Comparison of ENCODE assay signal across 11 mouse cellular contexts in the genomic region with DNA sequence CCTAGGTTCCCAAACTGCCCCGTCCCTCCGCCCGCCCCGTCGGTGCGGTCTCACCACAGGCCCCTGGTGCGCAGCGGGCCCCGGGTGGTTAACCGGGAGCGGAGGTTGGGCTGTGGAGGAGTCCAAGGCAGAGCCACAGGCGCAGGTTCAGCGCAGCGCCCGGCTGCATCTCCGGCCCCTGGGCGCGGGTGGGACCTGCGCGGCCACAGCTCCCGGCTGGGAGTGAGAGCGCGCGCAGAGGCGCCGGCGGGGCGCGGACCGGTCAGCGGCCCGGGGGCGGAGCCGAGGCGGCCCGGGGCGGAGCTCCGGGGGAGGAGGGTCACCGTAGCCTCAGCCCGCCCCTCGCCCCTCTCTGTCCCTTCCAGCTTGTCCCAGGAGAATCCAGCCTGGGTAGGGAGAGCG. TPM values are rescaled to one million over a fixed set of nuclear protein-coding genes. Genes with fewer than 3 reads are reported as not detected.
DNase-seq lines count a peak whose midpoint lies in the region; ATAC-seq and TF ChIP-seq lines count a peak whose summit lies in the region.
"Not testable (repeated sequence)": the region's sequence is repeated elsewhere in the genome, so short reads cannot be mapped to it uniquely, and the experiment has no call there.
"Had no signal": no experiment of that assay in that cellular context is flagged by ENCODE, and none has a peak within 500 bp of the region (broad histone marks: within the 10 kb centered on the region; RNA-seq: fewer than 3 reads in every experiment).

No protein-coding gene starts in this region.

- H3K4me1 ChIP-seq in ES-Bruce4 (ENCODE audit: control insufficient read depth, insufficient read depth, low read length); hindbrain, embryonic 12.5 days; liver, postnatal 0 days (ENCODE audit: insufficient read depth); stomach, postnatal 0 days (replicated peaks; ENCODE audit: control insufficient read depth, insufficient read depth): not testable (repeated sequence)
- peaks cover 11% of the 10 kb centered on the region for H3K4me1 ChIP-seq in midbrain, embryonic 15.5 days

- peak overlapping the region; percentile 65 for H3K4me2 ChIP-seq in hindbrain, embryonic 12.5 days (replicated peaks)
- H3K4me2 ChIP-seq in liver, postnatal 0 days (ENCODE audit: low read depth, low read length): peak overlapping the region; percentile 72
- peak overlapping the region; percentile 67 for H3K4me2 ChIP-seq in midbrain, embryonic 15.5 days
- H3K4me2 ChIP-seq in stomach, postnatal 0 days (replicated peaks; ENCODE audit: low read depth): peak overlapping the region; percentile 68

- H3K27me3 ChIP-seq in ES-Bruce4 (ENCODE audit: control insufficient read depth, insufficient read depth, low read length, poor library complexity, severe bottlenecking); stomach, postnatal 0 days (ENCODE audit: control insufficient read depth, insufficient read depth, low read length): not testable (repeated sequence)
- H3K27me3 ChIP-seq in hindbrain, embryonic 12.5 days: peaks cover 56% of the 10 kb centered on the region
- H3K27me3 ChIP-seq in liver, postnatal 0 days (ENCODE audit: insufficient read depth, low read length): peaks cover 20% of the 10 kb centered on the region; the same call in 1 of the 2 replicates
- peaks cover 32% of the 10 kb centered on the region for H3K27me3 ChIP-seq in midbrain, embryonic 15.5 days (replicated peaks)

- H3K4me3 ChIP-seq in ES-Bruce4 (ENCODE audit: low read depth, low read length): peak overlapping the region; percentile 70
- H3K4me3 ChIP-seq in hindbrain, embryonic 12.5 days: peak overlapping the region; percentile 41
- H3K4me3 ChIP-seq in liver, postnatal 0 days (ENCODE audit: low read depth, low read length): peak overlapping the region; percentile 48
- peak overlapping the region; percentile 41 for H3K4me3 ChIP-seq in midbrain, embryonic 15.5 days
- peak overlapping the region; percentile 45 for H3K4me3 ChIP-seq in stomach, postnatal 0 days (ENCODE audit: low read depth, low read length)

- not testable (repeated sequence) for H3K36me3 ChIP-seq in ES-Bruce4 (ENCODE audit: control insufficient read depth, insufficient read depth, low read length, poor library complexity, severe bottlenecking); hindbrain, embryonic 12.5 days; liver, postnatal 0 days (replicated peaks; ENCODE audit: insufficient read depth, low read length); midbrain, embryonic 15.5 days (replicated peaks); stomach, postnatal 0 days (ENCODE audit: control insufficient read depth, insufficient read depth, low read length)

- 3% methylated on average over 23 of the region's 42 CpGs for WGBS in hindbrain, embryonic 12.5 days
- 0% methylated on average over 17 of the region's 42 CpGs for WGBS in liver, postnatal 0 days (ENCODE audit: insufficient replicate concordance)
- WGBS in midbrain, embryonic 15.5 days: 2% methylated on average over 35 of the region's 42 CpGs
- WGBS in stomach, postnatal 0 days: 2% methylated on average over 33 of the region's 42 CpGs

- TF ChIP-seq CTCF in ES-Bruce4 (IDR thresholded peaks at IDR 0.05; ENCODE audit: low read depth, low read length); liver, postnatal 0 days (IDR thresholded peaks at IDR 0.05; ENCODE audit: low read depth); stomach, postnatal 0 days (IDR thresholded peaks at IDR 0.05; ENCODE audit: low read depth): not testable (repeated sequence)

- not testable (repeated sequence) for TF ChIP-seq POLR2A in ES-Bruce4 (IDR thresholded peaks at IDR 0.05; ENCODE audit: insufficient read depth, low read length)

- H3K27ac ChIP-seq in ES-Bruce4 (ENCODE audit: insufficient read depth, low read length); hindbrain, embryonic 12.5 days; liver, postnatal 0 days (ENCODE audit: low read depth); midbrain, embryonic 15.5 days; stomach, postnatal 0 days (replicated peaks): not testable (repeated sequence)

- peak; percentile 48 for ATAC-seq in granulocyte monocyte progenitor cell, adult 5-6 weeks (replicated peaks; ENCODE audit: poor library complexity, severe bottlenecking)
- ATAC-seq in hindbrain, embryonic 12.5 days (ENCODE audit: low FRiP score): not testable (repeated sequence)
- peak; percentile 64 for ATAC-seq in liver, postnatal 0 days
- peak; percentile 58; the same call in 1 of the 2 replicates for ATAC-seq in midbrain, embryonic 15.5 days (replicated peaks)
- ATAC-seq in stomach, postnatal 0 days (ENCODE audit: low FRiP score, low TSS enrichment): peak; percentile 78

- H3K9me3 ChIP-seq in ES-Bruce4 (replicated peaks; ENCODE audit: control insufficient read depth, insufficient read depth, low read length, poor library complexity, severe bottlenecking); hindbrain, embryonic 12.5 days (replicated peaks); liver, postnatal 0 days (ENCODE audit: low read length); midbrain, embryonic 15.5 days; stomach, postnatal 0 days (ENCODE audit: control insufficient read depth, low read length): not testable (repeated sequence)

- H3K9ac ChIP-seq in ES-Bruce4 (ENCODE audit: low read depth, poor library complexity, severe bottlenecking): peak overlapping the region; percentile 81
- H3K9ac ChIP-seq in hindbrain, embryonic 12.5 days; liver, postnatal 0 days (replicated peaks): not testable (repeated sequence)
- peak overlapping the region; percentile 17; the same call in 1 of the 2 replicates for H3K9ac ChIP-seq in midbrain, embryonic 15.5 days
- 0 out of 2 replicates have a peak overlapping the region, but pooled peaks have one; percentile 18 for H3K9ac ChIP-seq in stomach, postnatal 0 days (ENCODE audit: low read length)

- not testable (repeated sequence) for TF ChIP-seq EP300 in ES-Bruce4 (IDR thresholded peaks at IDR 0.05; ENCODE audit: insufficient read depth, low read depth, low read length); liver, postnatal 0 days (IDR thresholded peaks at IDR 0.05; ENCODE audit: low read depth); stomach, postnatal 0 days (optimal IDR thresholded peaks at IDR 0.05)

- DNase-seq in embryo, embryonic 11 days: peak; percentile 68
- DNase-seq in kidney, postnatal 25 days: peak; percentile 11 to 42
- DNase-seq in liver, postnatal 0 days: peak; percentile 32
- peak; percentile 49 for DNase-seq in stomach, postnatal 0 days (ENCODE audit: low spot score)

RNA-seq across cellular contexts. Expression of gene Olfr1373, which starts 22.6 kb away (rescaled TPM):
- not detected in 2 replicates for polyA plus RNA-seq in ES-Bruce4 (2011; ENCODE audit: insufficient read depth, insufficient read length, low read depth, missing spikeins)
- not detected in 2 replicates for total RNA-seq in granulocyte monocyte progenitor cell, adult 5-6 weeks (2014; fragmentation: Nextera tagmentation)
- not detected in 2 replicates for total RNA-seq in granulocyte monocyte progenitor cell, adult 5-6 weeks (2017)
- polyA plus RNA-seq in hindbrain, embryonic 12.5 days (2016; fragmentation: Nextera tagmentation; extraction: Ambion mirVana): not detected in 2 replicates
- polyA plus RNA-seq in liver, postnatal 0 days (2015; fragmentation: Nextera tagmentation; extraction: Ambion mirVana): not detected in 2 replicates
- not detected in 2 replicates for polyA plus RNA-seq in midbrain, embryonic 15.5 days (2015; fragmentation: Nextera tagmentation; extraction: Ambion mirVana)
- polyA plus RNA-seq in stomach, postnatal 0 days (2015; fragmentation: Nextera tagmentation; extraction: Ambion mirVana): not detected in 2 replicates
- total RNA-seq: gastrocnemius, postnatal 25 days; layer of hippocampus, postnatal 14 days had no signal
- polyA plus RNA-seq: CD4-positive, CD25-positive, alpha-beta regulatory T cell, adult 4 months had no signal

RNA-seq across cellular contexts. Expression of gene Olfr1371, which starts 45.9 kb away (rescaled TPM):
- polyA plus RNA-seq in ES-Bruce4 (2011; ENCODE audit: insufficient read depth, insufficient read length, low read depth, missing spikeins): not detected in 2 replicates
- not detected in 2 replicates for total RNA-seq in granulocyte monocyte progenitor cell, adult 5-6 weeks (2014; fragmentation: Nextera tagmentation)
- total RNA-seq in granulocyte monocyte progenitor cell, adult 5-6 weeks (2017): not detected in 2 replicates
- not detected in 2 replicates for polyA plus RNA-seq in hindbrain, embryonic 12.5 days (2016; fragmentation: Nextera tagmentation; extraction: Ambion mirVana)
- not detected in 2 replicates for polyA plus RNA-seq in liver, postnatal 0 days (2015; fragmentation: Nextera tagmentation; extraction: Ambion mirVana)
- not detected in 2 replicates for polyA plus RNA-seq in midbrain, embryonic 15.5 days (2015; fragmentation: Nextera tagmentation; extraction: Ambion mirVana)
- polyA plus RNA-seq in stomach, postnatal 0 days (2015; fragmentation: Nextera tagmentation; extraction: Ambion mirVana): not detected in 2 replicates
- total RNA-seq: gastrocnemius, postnatal 25 days; layer of hippocampus, postnatal 14 days had no signal
- polyA plus RNA-seq: CD4-positive, CD25-positive, alpha-beta regulatory T cell, adult 4 months had no signal
